20 mouse cellular contexts compared by ENCODE assay signal in the genomic region with DNA sequence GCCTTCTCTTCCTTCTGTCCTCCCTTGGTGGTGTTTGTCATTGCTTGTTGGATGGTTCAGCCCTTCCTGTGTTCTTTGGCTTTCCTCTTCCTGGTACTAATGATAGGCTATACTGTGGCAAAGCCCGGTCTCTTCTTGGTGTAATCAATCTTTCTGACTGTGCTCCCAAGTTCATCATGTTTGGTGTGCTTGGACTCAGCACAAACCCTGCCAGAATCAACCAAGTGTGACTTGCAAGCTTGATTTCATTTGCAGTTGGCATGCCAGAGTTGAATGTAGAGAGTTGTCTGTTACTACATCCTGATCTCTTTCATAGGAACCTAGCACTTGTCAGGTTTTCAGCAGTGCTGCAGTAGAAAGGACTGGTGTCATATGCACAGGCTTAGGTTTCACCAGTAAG.
"Had no signal": no experiment of that assay in that cellular context is flagged by ENCODE, and none has a peak within 500 bp of the region (broad histone marks: within the 10 kb centered on the region; RNA-seq: fewer than 3 reads in every experiment).

No protein-coding gene starts in this region.

- H3K4me1 ChIP-seq: intestine, embryonic 15.5 days; limb, embryonic 13.5 days; midbrain, embryonic 12.5 days; stomach, embryonic 15.5 days had no signal

- H3K9ac ChIP-seq: intestine, embryonic 15.5 days; limb, embryonic 13.5 days; liver, embryonic 14.5 days; liver, postnatal 0 days; lung, embryonic 14.5 days; midbrain, embryonic 12.5 days; midbrain, embryonic 15.5 days; neural tube, embryonic 12.5 days; neural tube, embryonic 15.5 days; stomach, embryonic 15.5 days had no signal

- H3K36me3 ChIP-seq: intestine, embryonic 15.5 days; limb, embryonic 13.5 days; midbrain, embryonic 12.5 days; midbrain, embryonic 15.5 days; neural tube, embryonic 12.5 days; neural tube, embryonic 15.5 days; stomach, embryonic 15.5 days had no signal

- H3K27ac ChIP-seq: intestine, embryonic 15.5 days; limb, embryonic 13.5 days; liver, embryonic 14.5 days; macrophage; midbrain, embryonic 12.5 days; midbrain, embryonic 15.5 days; neural tube, embryonic 12.5 days; neural tube, embryonic 15.5 days; stomach, embryonic 15.5 days had no signal

- H3K9me3 ChIP-seq: intestine, embryonic 15.5 days; limb, embryonic 13.5 days; midbrain, embryonic 12.5 days; midbrain, embryonic 15.5 days; neural tube, embryonic 12.5 days; neural tube, embryonic 15.5 days; stomach, embryonic 15.5 days had no signal

- H3K4me2 ChIP-seq: intestine, embryonic 15.5 days; limb, embryonic 13.5 days; lung, embryonic 14.5 days; midbrain, embryonic 12.5 days; midbrain, embryonic 15.5 days; neural tube, embryonic 12.5 days; neural tube, embryonic 15.5 days; stomach, embryonic 15.5 days had no signal

- H3K4me3 ChIP-seq: intestine, embryonic 15.5 days; limb, embryonic 13.5 days; midbrain, embryonic 12.5 days; midbrain, embryonic 15.5 days; neural tube, embryonic 12.5 days; neural tube, embryonic 15.5 days; stomach, embryonic 15.5 days had no signal

- DNase-seq: kidney, postnatal 4 days; left cerebral cortex, postnatal 4 days; liver; liver, postnatal 0 days; lung, embryonic 14.5 days; right cerebral cortex, adult 18-20 months; right cerebral cortex, postnatal 14 days; right cerebral cortex, postnatal 4 days; spleen, adult 18-20 months; thymus, postnatal 25 days had no signal

- ATAC-seq: intestine, embryonic 15.5 days; liver, postnatal 0 days; lung, postnatal 0 days; midbrain, embryonic 15.5 days had no signal

- H3K27me3 ChIP-seq: intestine, embryonic 15.5 days; limb, embryonic 13.5 days; midbrain, embryonic 12.5 days; midbrain, embryonic 15.5 days; neural tube, embryonic 12.5 days; neural tube, embryonic 15.5 days; stomach, embryonic 15.5 days had no signal
